Mouse (Mus musculus): ENCODE data around the gene Actr5.
A peak's percentile ranks its signal among the peaks of the same experiment; 100 is the strongest.

- TF ChIP-seq CTCF (IDR thresholded peaks at IDR 0.05; ENCODE audit: low read depth, low read length) (peak; percentile 73), TAL1 (conservative IDR thresholded peaks at IDR 0.05; ENCODE audit: low read depth, low read length) (no peak), GATA1 (IDR thresholded peaks at IDR 0.05; ENCODE audit: borderline replicate concordance, low read length) (no peak)
These were observed 28.3 kb downstream of the Actr5 start for GRCm38 (mm10) chr2:158652985-158653384.

Measured in G1E (cell line).